Mouse (Mus musculus) G1E (cell line): Measurements from ENCODE around the gene Polr2m.

Experiments
- CTCF ChIP-seq: IDR thresholded peaks from 2 replicates; pipeline ENCODE4 v1.5.1; 2012; ENCODE audit warnings: low read depth, low read length, inconsistent platforms, mixed read lengths
- POLR2AphosphoS5 ChIP-seq: IDR thresholded peaks from 2 replicates; pipeline ENCODE4 v1.6.1; 2012; ENCODE audit warnings: low read depth, low read length, inconsistent platforms; ENCODE audit not compliant: insufficient replicate concordance

DNA sequence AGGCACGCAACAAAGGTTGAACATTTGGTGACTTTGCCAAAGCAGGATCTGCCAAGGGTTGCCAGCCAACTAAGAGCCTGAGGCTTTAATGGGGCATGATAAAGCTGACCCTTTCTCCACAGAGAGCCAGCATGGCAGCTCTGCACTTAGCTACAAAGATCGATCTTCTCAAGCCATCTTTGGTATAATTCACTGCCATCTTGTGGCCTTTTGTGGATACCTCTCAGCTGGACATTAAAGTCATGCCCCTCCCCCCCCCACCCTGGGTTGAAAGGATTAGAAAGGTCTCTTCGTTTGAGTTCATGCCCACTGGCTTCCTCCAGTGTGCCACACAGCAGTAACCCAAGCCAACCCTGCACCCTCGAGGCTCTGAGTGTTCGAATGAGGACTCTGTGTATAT is 31.8 kb downstream of the Polr2m start:
- TF ChIP-seq CTCF (no peak), POLR2AphosphoS5 (no peak)
